Mouse (Mus musculus): ENCODE data around the gene Nkd1.

DNA sequence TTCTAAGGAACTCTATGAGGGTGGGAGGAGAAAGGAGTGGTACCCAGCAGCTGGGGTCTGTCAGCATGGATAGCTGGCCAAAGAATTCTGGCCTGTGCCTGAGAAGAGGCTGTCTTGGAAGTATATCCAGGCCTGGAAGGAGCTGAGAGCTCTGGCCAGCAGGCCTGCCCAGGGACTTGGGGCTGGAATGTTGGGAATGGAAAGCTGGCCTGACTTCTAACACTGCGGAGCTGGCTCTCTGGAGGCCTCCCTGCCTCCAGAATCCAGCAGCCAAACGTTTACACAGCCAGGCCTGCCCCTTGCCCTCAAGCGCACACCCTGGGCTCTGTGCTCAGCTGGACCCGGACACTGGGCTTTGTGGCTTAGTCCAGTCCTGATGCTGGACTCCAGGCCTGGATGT, 34.5 kb downstream of the Nkd1 start:
- TF ChIP-seq CTCF (IDR thresholded peaks at IDR 0.05; ENCODE audit: low read depth) (no peak), EP300 (IDR thresholded peaks at IDR 0.05; ENCODE audit: low read depth) (no peak)

Data from liver, postnatal 0 days (tissue).